Mouse (Mus musculus) neural tube, postnatal 0 days (tissue): ENCODE data around the gene Tpp1. TPM values are rescaled to one million over a fixed set of nuclear protein-coding genes. Genes with fewer than 3 reads are reported as not detected.

ENCODE experiments used
- polyA plus RNA-seq: library from polyadenylated mRNA; unstranded; fragments of >200 nt; fragmentation: Nextera tagmentation; extraction: Ambion mirVana; gene quantifications from 2 replicates; pipeline ENCODE4 v1.2.1, GENCODE M21; 2015

Gene Tpp1
- polyA plus RNA-seq, result 54.2 and 63.4 TPM in 2 replicates

DNA sequence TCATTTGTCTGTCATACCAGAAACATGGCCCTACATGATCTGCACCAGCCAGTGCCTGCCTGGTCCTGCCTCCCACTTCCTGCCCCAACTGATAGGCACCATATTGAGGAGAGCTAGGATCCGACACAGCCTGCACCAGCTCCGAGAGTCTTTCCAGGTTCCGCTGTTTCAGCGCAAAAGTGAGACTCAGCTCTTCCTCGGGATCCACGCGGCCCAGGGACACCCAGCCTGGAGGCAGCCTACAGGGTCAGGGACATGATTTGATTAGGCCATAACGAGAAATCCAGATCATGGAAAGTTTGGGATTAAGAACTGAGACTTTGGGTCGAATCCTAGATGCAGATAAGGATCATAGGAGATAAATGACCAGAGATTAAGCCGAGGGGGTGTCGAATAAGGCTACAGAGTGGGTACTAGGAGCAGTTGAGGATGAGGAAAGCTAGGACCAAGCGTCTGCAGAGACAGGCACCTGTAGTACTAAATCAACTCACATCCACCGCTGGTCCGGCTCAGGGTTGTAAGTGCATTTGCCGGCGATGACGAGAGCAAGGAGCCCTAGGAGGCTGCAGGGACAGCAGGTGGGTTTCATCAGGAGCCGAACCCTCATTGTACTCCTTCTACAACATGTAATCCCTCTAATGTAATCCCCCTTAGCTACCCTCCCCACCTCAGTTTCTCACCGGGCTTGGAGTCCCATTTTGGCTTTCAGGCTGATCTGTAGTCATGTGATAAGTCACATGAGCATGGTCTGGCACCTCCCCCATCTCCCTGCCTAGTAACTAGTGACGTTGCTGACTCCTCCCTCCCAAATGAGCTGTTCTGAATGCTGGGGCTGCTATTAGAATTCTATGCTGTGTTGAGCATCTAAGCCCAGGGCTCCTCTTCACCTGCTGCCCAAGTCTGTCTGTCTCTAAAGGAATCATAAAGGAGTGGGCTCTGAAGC lies at the start of gene Tpp1:
Tpp1 (minus strand) TSS at position 745 of the 943 bp plus-strand sequence.

DNA sequence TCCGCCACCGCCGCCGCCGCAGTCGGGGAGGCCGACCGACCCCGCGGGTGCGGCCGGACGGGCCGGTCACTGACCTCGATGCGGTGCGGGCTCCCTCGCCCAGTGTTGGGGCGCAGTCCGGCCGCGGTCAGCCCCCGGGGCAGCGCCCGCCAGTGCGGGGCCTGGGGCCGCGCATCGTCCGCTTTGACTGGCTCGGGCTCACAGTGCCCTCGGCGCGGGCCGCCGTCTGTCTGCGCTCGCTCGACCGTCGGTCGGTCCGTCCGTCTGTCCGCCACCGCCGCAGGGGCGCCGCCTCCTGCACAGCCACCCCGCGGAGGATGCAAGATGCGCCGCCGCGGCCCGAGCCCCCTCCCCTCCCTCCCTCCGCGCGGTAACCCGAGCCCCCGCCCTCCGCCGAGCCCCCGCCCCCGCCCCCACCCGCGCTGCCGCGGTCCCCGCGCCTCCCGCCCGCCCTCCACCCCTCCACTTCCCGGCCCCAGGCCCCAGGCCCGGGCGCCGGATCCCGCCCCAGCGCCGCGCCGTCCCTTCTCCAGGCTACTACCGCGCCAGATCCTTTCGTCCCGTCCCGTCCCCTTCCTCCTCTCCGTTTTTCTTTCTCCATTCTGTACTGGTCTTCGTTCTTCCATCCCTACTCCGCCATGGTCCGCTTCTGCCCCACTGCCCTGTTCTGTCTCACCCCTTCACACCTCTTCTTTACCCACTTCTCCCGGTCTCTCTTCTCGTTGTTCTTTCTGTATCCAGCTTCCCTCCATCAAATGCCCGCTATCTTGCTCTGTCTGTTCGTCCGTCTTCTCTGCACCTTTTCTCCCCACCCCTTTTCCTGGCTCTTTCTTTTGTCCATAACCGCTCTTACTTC lies 35.5 kb upstream of the Tpp1 start, which contains the start of gene Dchs1:
Dchs1 (minus strand) TSS at position 370 of the 856 bp plus-strand sequence.

DNA sequence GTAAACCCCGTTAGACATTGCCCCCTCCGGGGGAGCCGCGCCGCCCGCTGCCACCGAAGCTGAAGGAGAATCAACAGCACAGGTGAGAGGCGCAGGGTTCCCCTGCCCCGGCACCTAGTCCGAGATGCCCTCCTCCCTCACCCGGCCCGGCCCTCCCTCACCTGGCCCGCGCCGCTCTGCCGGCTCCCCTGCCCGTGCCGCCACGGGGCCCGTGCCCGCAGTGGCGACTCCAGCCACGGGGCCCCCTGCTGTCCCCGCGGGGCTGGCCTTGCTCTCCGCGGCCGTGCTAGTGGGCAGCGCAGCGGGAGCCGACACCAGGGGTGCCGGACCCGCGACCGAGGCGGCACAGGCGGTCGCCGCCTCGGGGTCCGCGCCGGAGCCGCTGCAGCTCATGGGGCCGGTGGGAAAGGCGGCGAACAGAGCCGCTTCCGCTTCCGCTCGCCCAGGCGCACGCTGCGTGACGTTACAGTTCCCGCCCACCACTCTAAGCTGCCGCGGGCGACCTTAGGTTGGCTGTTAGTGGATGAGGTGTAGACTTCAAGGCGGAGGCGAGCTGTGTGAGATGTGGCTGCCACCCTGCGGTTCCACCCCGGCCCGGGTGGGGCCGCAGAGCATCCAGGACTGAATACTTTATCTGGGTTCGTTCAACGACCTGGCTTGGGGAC lies 8.0 kb downstream of the Tpp1 start, which contains the start of gene Taf10:
Taf10 (minus strand) TSS at position 436 of the 665 bp plus-strand sequence.

DNA sequence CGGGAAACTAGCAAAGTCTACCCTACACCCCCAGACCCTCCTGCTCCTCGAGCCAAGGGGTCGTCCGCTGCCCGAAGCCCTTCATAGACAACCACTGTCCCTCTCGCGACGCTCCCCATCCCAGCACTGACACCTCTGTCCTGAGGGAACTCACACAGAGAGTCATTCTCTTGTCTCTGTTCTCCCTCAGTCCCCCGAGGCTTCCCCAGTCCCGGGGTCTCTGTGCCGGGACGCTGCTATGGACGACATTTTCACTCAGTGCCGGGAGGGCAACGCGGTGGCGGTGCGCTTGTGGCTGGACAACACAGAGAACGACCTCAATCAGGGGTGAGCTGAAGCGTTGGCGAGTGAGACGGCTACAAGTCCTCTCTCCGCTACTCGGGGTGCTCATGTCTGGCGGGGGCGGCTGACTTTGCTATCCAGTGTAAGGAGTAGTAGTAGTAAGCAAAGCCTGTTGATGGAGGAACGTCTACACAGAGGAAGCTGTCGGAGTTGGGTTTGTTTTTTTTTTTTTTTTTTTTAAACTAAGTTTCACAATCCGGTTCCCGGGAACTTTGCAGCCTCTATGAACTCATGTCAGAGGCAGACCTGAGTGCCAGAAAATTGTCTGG lies 15.0 kb downstream of the Tpp1 start, which contains the start of gene Rrp8:
Rrp8 (minus strand) TSS at position 475 of the 611 bp plus-strand sequence.

DNA sequence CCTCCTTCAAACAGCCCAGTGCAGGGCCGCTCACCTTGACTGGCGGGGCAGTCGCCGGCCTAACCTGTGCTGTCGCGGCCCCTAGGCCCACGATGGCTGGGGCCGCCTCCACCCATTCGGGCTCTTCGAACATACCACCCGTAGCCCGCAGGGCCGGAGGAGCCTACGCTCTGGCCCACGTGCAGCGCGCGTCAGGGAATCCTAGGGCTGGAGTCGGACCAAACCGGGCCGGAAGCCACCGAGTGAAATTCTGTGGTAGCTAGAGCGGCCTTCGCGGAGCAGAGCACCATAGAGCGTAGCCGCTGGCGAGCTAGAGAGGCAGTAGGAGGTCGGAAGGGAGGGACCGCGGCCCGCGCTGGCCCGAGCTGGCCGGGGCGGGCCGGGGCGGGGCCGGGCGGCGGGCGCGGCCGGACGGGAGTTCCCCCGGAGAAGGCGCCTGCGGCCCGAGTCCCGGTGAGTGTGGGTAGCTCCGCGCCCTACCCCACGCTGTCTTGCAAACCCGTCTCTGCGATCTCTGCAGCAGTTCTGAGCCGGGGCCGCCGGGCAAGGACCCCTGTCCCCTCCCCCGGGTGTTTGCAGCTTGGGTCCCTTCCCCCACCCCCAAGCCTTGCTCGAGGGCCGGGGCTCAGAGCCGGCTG lies 15.7 kb downstream of the Tpp1 start, which contains the start of gene Ilk:
Ilk (plus strand) TSS at position 329 of the 638 bp plus-strand sequence.

Other genes with a start within 250 kb of the Tpp1 start
- gene Smpd1, start 197.9 kb downstream of the Tpp1 start, polyA plus RNA-seq, result 97.1 and 101 TPM in 2 replicates
- 260 and 295 TPM in 2 replicates for gene Apbb1, start 170.6 kb downstream of the Tpp1 start, polyA plus RNA-seq
- gene Hpx, start 152.1 kb downstream of the Tpp1 start, polyA plus RNA-seq, result 0.19 TPM in 1 of 2 replicates, not detected in the other
- gene Trim3, start 118.7 kb downstream of the Tpp1 start, polyA plus RNA-seq, result 95.8 and 110 TPM in 2 replicates
- gene Timm10b, start 112.2 kb downstream of the Tpp1 start, polyA plus RNA-seq, result 229 and 231 TPM in 2 replicates
- 75.6 and 81.8 TPM in 2 replicates for gene Arfip2, start 111.8 kb downstream of the Tpp1 start, polyA plus RNA-seq
- gene Gm45799, start 111.7 kb downstream of the Tpp1 start, polyA plus RNA-seq, result 18.2 and 25.6 TPM in 2 replicates
- gene Dnhd1, start 101.4 kb downstream of the Tpp1 start, polyA plus RNA-seq, result 1.5 and 1.7 TPM in 2 replicates
- 181 and 191 TPM in 2 replicates for gene Ilk, start 15.6 kb downstream of the Tpp1 start, polyA plus RNA-seq
- 19.3 and 20.0 TPM in 2 replicates for gene Rrp8, start 14.8 kb downstream of the Tpp1 start, polyA plus RNA-seq
- 129 and 156 TPM in 2 replicates for gene Taf10, start 7.9 kb downstream of the Tpp1 start, polyA plus RNA-seq
- 5.9 and 7.6 TPM in 2 replicates for gene Dchs1, start 35.4 kb upstream of the Tpp1 start, polyA plus RNA-seq
- 234 and 242 TPM in 2 replicates for gene Mrpl17, start 58.9 kb upstream of the Tpp1 start, polyA plus RNA-seq
- gene Gm4070, start 201.7 kb upstream of the Tpp1 start, polyA plus RNA-seq, result 0.47 TPM in 1 of 2 replicates, not detected in the other